Mouse (Mus musculus) testis, postnatal 14 days (tissue): ENCODE data around the gene Ddx18.

Experiments
- DNase-seq: peaks from one replicate; pipeline ENCODE4 v3.0.0; 2021; ENCODE audit warnings: low spot score

Ddx18 gene

GRCm38 (mm10) chr1:121567521-121568489 lies at the start of gene Ddx18:
Ddx18 (minus strand) TSS chr1:121567989.
- DNase-seq: peak; percentile 95

GRCm38 (mm10) chr1:121608000-121608399 lies 40.2 kb upstream of the Ddx18 start:
- no peak for DNase-seq

- no peak for DNase-seq
These were observed 37.3 kb upstream of the Ddx18 start for GRCm38 (mm10) chr1:121605118-121605517.

DNA sequence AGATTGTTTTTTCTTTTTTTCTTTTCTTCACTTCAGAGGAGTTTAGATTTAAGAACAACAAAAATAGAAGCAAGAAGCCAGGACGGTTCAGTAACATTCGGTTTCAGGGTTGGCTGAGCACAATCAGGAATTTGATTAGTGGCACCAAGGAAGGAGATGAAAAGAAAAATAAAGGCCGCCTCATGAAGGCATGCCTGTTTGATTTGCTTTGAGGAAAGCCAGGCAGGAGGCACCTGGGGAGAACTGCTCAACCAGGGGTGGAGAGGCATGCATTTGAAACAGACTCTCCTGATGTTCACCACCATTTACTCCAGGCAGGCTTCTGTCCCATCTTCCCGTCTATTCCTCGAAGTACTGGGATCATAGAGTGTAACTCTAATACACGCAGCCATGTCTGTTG lies 34.1 kb upstream of the Ddx18 start:
- DNase-seq: no peak

DNA sequence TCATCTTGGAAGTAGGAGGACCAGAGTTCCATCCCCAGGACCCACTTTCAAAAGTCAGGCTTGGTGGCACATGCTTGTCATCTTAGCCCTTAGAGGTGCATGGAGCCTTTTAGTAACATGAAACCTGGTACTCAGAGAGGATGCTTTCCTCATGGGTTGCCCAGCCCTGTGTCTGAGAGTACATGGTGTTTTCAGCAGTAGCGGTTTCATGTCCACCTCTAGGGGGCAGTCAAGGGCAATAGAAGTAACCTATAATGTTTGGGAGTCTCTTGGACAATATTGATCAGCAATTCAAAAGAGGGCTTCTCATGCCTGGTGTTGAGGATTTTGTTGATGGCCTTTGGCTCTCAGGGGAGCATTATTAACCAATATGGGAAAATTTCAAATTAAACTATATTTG lies 33.3 kb upstream of the Ddx18 start:
- no peak for DNase-seq

GRCm38 (mm10) chr1:121598421-121598820 lies 30.6 kb upstream of the Ddx18 start:
- no peak for DNase-seq

GRCm38 (mm10) chr1:121596951-121597625 lies 29.3 kb upstream of the Ddx18 start:
- DNase-seq: no peak

DNA sequence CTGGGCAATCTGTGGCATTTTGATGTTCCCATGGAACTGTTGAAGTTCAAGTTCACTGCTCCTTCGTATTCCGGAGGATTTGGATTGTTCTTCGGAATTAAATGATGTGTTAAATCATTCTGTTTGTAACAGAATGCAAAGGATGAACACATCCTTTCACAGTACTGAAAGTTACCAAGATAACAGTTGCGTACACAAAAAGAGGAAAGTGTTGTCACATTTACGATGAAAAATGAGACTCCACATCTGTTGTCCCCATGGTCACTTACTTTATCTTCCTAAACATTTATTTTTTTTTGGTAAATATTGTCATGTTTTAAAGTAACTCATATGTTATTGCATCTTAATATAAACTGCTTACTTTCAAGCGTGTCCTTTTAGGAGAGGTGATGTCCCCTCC lies 17.0 kb upstream of the Ddx18 start:
- DNase-seq: no peak

DNA sequence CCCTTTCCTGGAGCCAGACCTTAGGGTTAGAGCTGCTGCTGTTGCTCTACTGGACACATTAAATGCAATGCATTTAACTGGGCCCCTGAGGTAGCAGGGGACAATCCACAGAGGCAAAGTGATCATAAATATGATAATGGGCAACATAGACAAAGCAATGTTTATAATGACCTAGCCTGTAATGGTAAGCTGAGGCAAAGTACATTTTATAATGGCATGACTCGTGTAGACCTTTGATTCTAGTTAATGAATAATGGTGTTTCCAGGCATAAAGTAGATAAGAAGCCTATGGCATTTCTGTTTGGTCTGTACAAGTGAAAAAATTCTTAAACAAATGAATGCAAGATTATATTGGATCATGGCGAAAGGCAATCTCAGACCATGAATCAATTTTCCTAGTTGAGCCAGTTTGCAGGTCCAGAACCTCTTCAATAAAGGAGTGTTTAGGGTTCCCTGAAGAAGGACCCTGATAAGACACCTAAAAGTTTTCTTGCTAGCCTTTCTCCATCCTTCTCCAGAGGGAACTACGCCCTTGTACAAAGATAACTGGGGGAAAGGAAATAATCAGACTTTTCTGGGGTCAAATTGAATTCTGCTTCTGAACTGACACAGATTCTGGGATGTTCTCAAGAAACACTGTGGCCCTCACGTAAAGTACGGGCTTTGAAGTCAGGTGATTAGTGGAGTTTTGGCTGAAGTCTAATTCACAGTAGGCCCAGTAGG lies 13.5 kb upstream of the Ddx18 start:
- no peak for DNase-seq

- no peak for DNase-seq
These were observed 9.7 kb upstream of the Ddx18 start for GRCm38 (mm10) chr1:121577491-121577890.

DNA sequence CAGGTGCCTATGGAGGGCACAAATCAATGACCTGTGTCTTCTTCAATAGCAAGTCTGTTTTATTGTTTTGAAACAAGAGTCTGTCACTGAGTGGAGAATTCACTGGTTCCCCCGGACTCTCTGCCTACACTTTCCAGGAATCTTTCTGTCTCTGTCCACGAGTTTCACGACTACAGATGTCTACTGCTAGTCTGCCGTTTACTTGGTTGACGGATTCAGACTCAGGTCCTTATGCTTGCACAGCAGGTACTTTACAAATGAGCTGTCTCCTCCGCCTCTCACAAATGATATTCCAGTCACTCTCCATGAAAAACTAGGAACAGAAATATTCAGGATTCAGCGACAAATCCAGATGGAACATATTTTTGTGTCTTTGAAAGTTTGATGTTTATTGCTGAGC lies 2.7 kb upstream of the Ddx18 start:
- DNase-seq: no peak

DNA sequence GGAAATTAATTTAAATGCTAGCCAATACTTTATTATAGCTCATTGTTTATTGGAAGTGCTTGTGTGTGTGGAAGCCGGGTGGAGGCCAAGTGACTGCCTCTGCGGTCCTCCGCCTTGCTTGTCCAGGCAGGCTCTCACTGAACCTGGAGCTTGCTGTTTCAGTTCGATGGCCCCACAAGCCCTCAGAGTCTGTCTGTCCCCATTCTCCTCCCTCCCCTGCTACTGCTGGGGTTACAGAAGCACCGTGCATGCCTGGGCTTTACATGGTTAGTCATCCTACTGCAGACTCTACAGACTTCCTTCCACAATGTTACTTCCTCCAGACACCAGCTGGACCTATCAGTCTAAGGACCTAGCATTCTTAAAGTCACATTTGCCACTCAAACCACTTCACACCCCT lies 9.9 kb downstream of the Ddx18 start:
- DNase-seq: no peak

DNA sequence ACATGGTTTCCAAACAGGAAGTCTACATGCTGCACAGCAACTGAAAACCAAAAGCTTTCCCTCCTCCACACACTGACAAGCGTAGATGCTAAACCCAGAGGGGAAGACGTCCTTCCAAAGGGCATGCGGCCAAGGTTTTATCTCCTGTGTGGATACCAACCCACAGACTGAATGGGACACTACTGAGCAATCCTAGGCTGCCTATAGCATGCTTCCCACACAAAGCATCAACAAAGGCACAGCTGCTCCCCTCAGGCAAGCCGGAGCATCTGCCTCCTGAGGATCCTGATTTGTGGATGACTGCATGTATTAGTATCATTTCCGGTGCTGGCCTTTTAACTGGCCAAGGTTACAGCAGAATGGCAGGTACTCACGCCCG lies 16.3 kb downstream of the Ddx18 start:
- no peak for DNase-seq

DNA sequence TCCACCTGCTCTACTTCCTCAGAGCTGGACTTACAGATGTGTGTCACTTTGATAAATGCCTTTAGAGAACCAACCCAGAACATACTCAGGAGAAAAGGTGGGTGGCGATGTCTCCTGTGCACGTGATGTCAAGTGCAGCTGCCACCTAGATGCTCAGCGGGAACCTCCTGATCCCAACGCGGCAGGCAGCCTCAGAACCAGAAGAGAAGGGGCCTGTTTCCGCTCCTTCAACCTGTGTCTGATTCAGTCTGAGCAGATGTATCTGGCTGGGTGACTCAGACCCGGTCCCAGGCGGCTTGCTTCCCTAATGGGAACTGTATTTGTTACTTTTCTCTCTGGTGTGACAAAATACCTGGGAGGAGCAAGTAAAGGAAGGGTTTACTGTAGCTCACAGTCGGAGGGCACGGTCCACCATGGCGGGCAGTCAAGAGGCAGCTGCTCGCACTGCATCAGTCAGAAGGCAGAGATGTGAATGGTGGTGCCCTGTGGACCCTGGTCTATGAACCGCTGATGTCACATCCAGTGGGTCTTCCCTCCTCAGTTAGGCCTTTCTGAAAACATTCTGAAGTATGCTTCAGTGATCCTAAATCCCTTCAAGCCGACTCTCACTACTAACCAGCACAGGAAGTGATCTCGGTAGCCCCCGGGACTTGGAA lies 16.9 kb downstream of the Ddx18 start:
- DNase-seq: no peak

DNA sequence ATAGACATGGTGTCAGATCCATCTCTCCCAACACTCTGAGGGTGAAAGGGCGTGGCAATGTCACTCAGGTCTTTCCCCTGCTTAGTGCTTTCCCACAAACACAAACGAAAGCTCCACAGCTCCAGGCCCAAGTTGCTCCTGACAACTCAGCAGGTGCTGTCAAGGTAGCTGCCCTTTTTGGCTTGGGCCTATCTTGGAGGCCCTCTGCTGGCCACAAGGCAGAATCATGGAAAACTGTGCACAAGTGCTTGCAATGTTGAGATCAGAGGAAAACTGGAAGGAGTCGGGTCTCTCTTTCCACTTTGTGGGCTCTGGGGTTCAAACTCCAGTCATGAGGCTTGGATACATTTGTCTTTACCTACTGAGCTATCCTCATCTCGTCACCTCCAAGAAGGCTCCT lies 18.3 kb downstream of the Ddx18 start:
- DNase-seq: no peak

GRCm38 (mm10) chr1:121548667-121549066 lies 19.1 kb downstream of the Ddx18 start:
- no peak for DNase-seq

- no peak for DNase-seq
These were observed 20.9 kb downstream of the Ddx18 start for GRCm38 (mm10) chr1:121546844-121547243.

GRCm38 (mm10) chr1:121540361-121540760 lies 27.4 kb downstream of the Ddx18 start:
- DNase-seq: no peak

GRCm38 (mm10) chr1:121531439-121531838 lies 36.4 kb downstream of the Ddx18 start:
- no peak for DNase-seq

DNA sequence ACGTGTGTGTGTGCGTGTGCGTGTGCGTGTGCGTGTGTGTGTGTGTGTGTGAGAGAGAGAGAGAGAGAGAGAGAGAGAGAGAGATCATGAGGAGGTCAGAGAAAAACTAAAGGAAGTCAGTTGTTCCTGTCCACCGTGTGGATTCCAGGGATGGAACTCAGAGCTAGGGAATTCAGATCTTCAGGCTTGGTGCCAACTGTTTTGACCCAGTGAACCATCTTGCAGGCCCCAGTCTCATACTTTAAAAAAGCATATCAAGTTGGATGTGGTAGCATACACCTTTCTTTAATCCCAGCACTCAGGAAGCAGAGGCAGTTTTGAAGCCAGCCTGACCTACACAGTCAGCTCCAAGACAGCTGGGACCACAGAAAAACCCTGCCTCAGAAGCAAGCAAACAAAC lies 38.5 kb downstream of the Ddx18 start:
- DNase-seq: no peak

- DNase-seq: peak; percentile 6
These were observed 39.4 kb downstream of the Ddx18 start, which contains the start of gene Htr5b for GRCm38 (mm10) chr1:121528399-121528720. Htr5b (minus strand) TSS chr1:121528465.
